Mouse (Mus musculus) liver, embryonic 16.5 days (tissue): ENCODE measurements around the gene 4430402I18Rik. TPM values are rescaled to one million over a fixed set of nuclear protein-coding genes. Genes with fewer than 3 reads are reported as not detected.

Source experiments
- ATAC-seq: fragments of 200-750 bp; cut with Nextera tagmentation; 2 replicates; pipeline ENCODE4 v1.8.0; 2017; ENCODE audit warnings: low read depth, mild to moderate bottlenecking, moderate number of reproducible peaks, moderate library complexity
- H3K27ac ChIP-seq: fragments of 300-500 bp; sonication (generic); 2 replicates; pipeline ENCODE4 v1.5.1; 2014; ENCODE audit warnings: mild to moderate bottlenecking, low read length
- H3K27me3 ChIP-seq: fragments of 300-500 bp; sonication (generic); 2 replicates; pipeline ENCODE4 v1.6.1; 2014; ENCODE audit warnings: low read depth, low read length, mixed read lengths; ENCODE audit not compliant: control insufficient read depth, insufficient read depth
- H3K36me3 ChIP-seq: fragments of 300-500 bp; sonication (generic); 2 replicates; pipeline ENCODE4 v1.6.1; 2014; ENCODE audit warnings: mild to moderate bottlenecking; ENCODE audit not compliant: control insufficient read depth, insufficient read depth
- H3K4me1 ChIP-seq: fragments of 300-500 bp; sonication (generic); 2 replicates; pipeline ENCODE4 v1.6.1; 2014; ENCODE audit warnings: low read depth, low read length, mixed read lengths; ENCODE audit not compliant: control insufficient read depth
- H3K4me2 ChIP-seq: fragments of 300-500 bp; sonication (generic); 2 replicates; pipeline ENCODE4 v1.6.1; 2014; ENCODE audit warnings: low read depth, low read length, mixed read lengths
- H3K4me3 ChIP-seq: fragments of 300-500 bp; sonication (generic); 2 replicates; pipeline ENCODE4 v1.5.1; 2014; ENCODE audit warnings: low read depth, mild to moderate bottlenecking, low read length
- H3K9ac ChIP-seq: fragments of 300-500 bp; sonication (generic); 2 replicates; pipeline ENCODE4 v1.6.1; 2014; ENCODE audit warnings: low read depth, low read length
- H3K9me3 ChIP-seq: fragments of 300-500 bp; sonication (generic); replicated peaks from 2 replicates; pipeline ENCODE4 v1.6.1; 2016; ENCODE audit warnings: low read length; ENCODE audit not compliant: control insufficient read depth
- WGBS: fragments of 180-500 bp; shearing (Covaris S2); extraction: QIAGEN DNeasy Blood & Tissue Kit; methylation state at CpG from one replicate; pipeline ENCODE4 v1.1.7; 2014; ENCODE audit not compliant: insufficient replicate concordance; 5-methylcytosine and 5-hydroxymethylcytosine counted together
- polyA plus RNA-seq: library from polyadenylated mRNA; unstranded; fragments of >200 nt; fragmentation: Nextera tagmentation; extraction: Ambion mirVana; gene quantifications from 2 replicates; pipeline ENCODE4 v1.2.1, GENCODE M21; 2015

Gene 4430402I18Rik
- polyA plus RNA-seq, 1 experiment from 2014 or later, result 1.5 TPM

GRCm38 (mm10) chr19:28951251-28951650, 16.3 kb downstream of the 4430402I18Rik start:
- 68% methylated on average over 5 of the region's 5 CpGs for WGBS
- no peak overlapping the region for H3K4me2 ChIP-seq
- no peak overlapping the region for H3K9ac ChIP-seq
- no peak for ATAC-seq
- H3K4me3 ChIP-seq, result no peak overlapping the region
- H3K9me3 ChIP-seq, result no peaks in the 10 kb centered on the region
- H3K4me1 ChIP-seq, result no peaks in the 10 kb centered on the region
- H3K27ac ChIP-seq, result no peak overlapping the region
- H3K27me3 ChIP-seq, result no peaks in the 10 kb centered on the region
- no peaks in the 10 kb centered on the region for H3K36me3 ChIP-seq

GRCm38 (mm10) chr19:28947311-28947710, 20.3 kb downstream of the 4430402I18Rik start:
- Histone ChIP-seq H3K27ac (no peak overlapping the region), H3K4me3 (no peak overlapping the region), H3K4me1 (no peaks in the 10 kb centered on the region), H3K4me2 (no peak overlapping the region), H3K36me3 (no peaks in the 10 kb centered on the region), H3K9ac (no peak overlapping the region), H3K9me3 (no peaks in the 10 kb centered on the region), H3K27me3 (no peaks in the 10 kb centered on the region)
- no peak for ATAC-seq
- WGBS, result 25% methylated on average over 2 of the region's 2 CpGs

- no peak overlapping the region for H3K4me3 ChIP-seq
- ATAC-seq, result no peak
- 23% methylated on average over 4 of the region's 4 CpGs for WGBS
- no peaks in the 10 kb centered on the region for H3K36me3 ChIP-seq
- H3K9me3 ChIP-seq, result no peaks in the 10 kb centered on the region
- no peak overlapping the region for H3K27ac ChIP-seq
- no peak overlapping the region for H3K9ac ChIP-seq
- H3K4me1 ChIP-seq, result no peaks in the 10 kb centered on the region
- H3K4me2 ChIP-seq, result no peak overlapping the region
- H3K27me3 ChIP-seq, result no peaks in the 10 kb centered on the region
These were observed 20.8 kb downstream of the 4430402I18Rik start for GRCm38 (mm10) chr19:28946782-28947181.

GRCm38 (mm10) chr19:28941271-28941670, 26.3 kb downstream of the 4430402I18Rik start:
- Histone ChIP-seq H3K9me3 (no peaks in the 10 kb centered on the region), H3K4me2 (no peak overlapping the region), H3K4me1 (no peaks in the 10 kb centered on the region), H3K27me3 (no peaks in the 10 kb centered on the region), H3K36me3 (no peaks in the 10 kb centered on the region), H3K9ac (no peak overlapping the region), H3K4me3 (no peak overlapping the region), H3K27ac (no peak overlapping the region)
- WGBS, result 54% methylated on average over 4 of the region's 4 CpGs
- no peak for ATAC-seq

GRCm38 (mm10) chr19:28940135-28940874, 27.3 kb downstream of the 4430402I18Rik start:
- WGBS, result 53% methylated on average over 9 of the region's 9 CpGs
- H3K9me3 ChIP-seq, result no peaks in the 10 kb centered on the region
- ATAC-seq, result no peak
- H3K27me3 ChIP-seq, result no peaks in the 10 kb centered on the region
- H3K36me3 ChIP-seq, result no peaks in the 10 kb centered on the region
- H3K4me3 ChIP-seq, result no peak overlapping the region
- H3K9ac ChIP-seq, result no peak overlapping the region
- no peaks in the 10 kb centered on the region for H3K4me1 ChIP-seq
- no peak overlapping the region for H3K27ac ChIP-seq
- H3K4me2 ChIP-seq, result no peak overlapping the region

GRCm38 (mm10) chr19:28934897-28935296, 32.7 kb downstream of the 4430402I18Rik start:
- no peaks in the 10 kb centered on the region for H3K27me3 ChIP-seq
- no peaks in the 10 kb centered on the region for H3K9me3 ChIP-seq
- 76% methylated on average over 3 of the region's 3 CpGs for WGBS
- H3K27ac ChIP-seq, result no peak overlapping the region
- H3K4me1 ChIP-seq, result no peaks in the 10 kb centered on the region
- no peak overlapping the region for H3K4me2 ChIP-seq
- ATAC-seq, result no peak
- H3K36me3 ChIP-seq, result no peaks in the 10 kb centered on the region
- no peak overlapping the region for H3K4me3 ChIP-seq
- no peak overlapping the region for H3K9ac ChIP-seq

GRCm38 (mm10) chr19:28929034-28929433, 38.6 kb downstream of the 4430402I18Rik start:
- H3K9me3 ChIP-seq, result no peaks in the 10 kb centered on the region
- no peak overlapping the region for H3K9ac ChIP-seq
- H3K4me3 ChIP-seq, result peak overlapping the region; percentile 11; the same call in 1 of the 2 replicates
- no peak overlapping the region for H3K4me2 ChIP-seq
- H3K4me1 ChIP-seq, result no peaks in the 10 kb centered on the region
- no peaks in the 10 kb centered on the region for H3K36me3 ChIP-seq
- no peaks in the 10 kb centered on the region for H3K27me3 ChIP-seq
- H3K27ac ChIP-seq, result no peak overlapping the region
- ATAC-seq, result peak; percentile 95

GRCm38 (mm10) chr19:28927396-28927795, 40.2 kb downstream of the 4430402I18Rik start:
- H3K9ac ChIP-seq, result no peak overlapping the region
- H3K27ac ChIP-seq, result no peak overlapping the region
- 17% methylated on average over 4 of the region's 4 CpGs for WGBS
- no peaks in the 10 kb centered on the region for H3K9me3 ChIP-seq
- H3K4me3 ChIP-seq, result no peak overlapping the region
- no peaks in the 10 kb centered on the region for H3K36me3 ChIP-seq
- no peaks in the 10 kb centered on the region for H3K4me1 ChIP-seq
- ATAC-seq, result no peak
- no peaks in the 10 kb centered on the region for H3K27me3 ChIP-seq
- no peak overlapping the region for H3K4me2 ChIP-seq

GRCm38 (mm10) chr19:28926366-28926765, 41.2 kb downstream of the 4430402I18Rik start:
- no peak for ATAC-seq
- Histone ChIP-seq H3K27ac (no peak overlapping the region), H3K27me3 (no peaks in the 10 kb centered on the region), H3K9me3 (no peaks in the 10 kb centered on the region), H3K4me1 (no peaks in the 10 kb centered on the region), H3K4me2 (no peak overlapping the region), H3K9ac (no peak overlapping the region), H3K4me3 (no peak overlapping the region), H3K36me3 (no peaks in the 10 kb centered on the region)
- WGBS, result 74% methylated on average over 5 of the region's 5 CpGs
